Mouse (Mus musculus): ENCODE measurements around the gene Otc.

The Otc gene

DNA sequence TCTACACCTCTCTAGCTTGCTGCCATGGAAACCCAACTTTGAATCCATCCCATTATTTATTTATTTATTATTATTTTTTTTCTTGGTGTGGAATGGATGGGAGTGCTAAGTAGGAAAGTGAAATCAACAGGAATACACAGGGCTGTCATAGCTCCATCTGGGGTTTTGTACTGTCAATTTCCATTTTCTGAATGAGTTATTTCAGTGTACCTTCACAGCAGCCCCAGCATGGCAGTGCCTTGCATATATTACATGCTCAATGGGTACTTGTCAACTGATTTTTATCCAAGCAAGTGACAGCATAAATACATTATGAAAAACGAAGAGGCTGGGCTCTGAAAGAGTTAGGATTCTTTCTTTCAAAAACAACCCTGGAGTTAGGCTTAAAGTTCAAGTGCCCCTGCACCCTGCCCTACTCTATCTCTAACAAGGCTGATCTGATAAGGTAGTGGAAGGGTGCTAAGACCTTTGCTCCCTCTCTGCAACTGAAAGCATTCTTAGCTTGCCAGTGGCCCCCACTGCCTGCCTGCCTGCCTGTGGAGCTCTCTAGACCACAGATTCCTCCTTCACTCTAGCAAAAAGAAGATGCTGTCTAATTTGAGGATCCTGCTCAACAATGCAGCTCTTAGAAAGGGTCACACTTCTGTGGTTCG lies at the start of gene Otc:
Gene Otc, plus strand, starts transcription at position 454 of the 653 bp plus-strand sequence.
- peak; percentile 13 for DNase-seq (ENCODE audit: low spot score)

DNA sequence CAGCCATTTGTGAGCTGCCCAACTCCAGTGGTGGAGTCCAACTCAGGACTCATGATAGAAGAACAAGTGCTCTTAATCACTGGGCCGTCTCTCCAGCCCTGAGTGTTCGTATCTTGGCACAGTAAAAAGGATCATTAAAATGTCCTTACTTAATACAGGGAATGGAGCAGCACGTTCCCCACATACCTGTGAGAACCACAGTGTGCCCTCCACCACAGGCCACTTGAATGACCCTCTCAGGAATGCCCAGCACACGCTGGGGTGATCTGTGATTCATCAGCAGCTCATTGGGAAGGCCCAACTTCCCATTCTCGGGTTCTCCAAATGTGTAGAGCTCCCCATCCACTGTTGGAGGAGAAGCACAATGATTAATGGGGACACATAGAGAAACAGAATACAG lies 46.2 kb upstream of the Otc start:
- DNase-seq (ENCODE audit: low spot score), result no peak

DNA sequence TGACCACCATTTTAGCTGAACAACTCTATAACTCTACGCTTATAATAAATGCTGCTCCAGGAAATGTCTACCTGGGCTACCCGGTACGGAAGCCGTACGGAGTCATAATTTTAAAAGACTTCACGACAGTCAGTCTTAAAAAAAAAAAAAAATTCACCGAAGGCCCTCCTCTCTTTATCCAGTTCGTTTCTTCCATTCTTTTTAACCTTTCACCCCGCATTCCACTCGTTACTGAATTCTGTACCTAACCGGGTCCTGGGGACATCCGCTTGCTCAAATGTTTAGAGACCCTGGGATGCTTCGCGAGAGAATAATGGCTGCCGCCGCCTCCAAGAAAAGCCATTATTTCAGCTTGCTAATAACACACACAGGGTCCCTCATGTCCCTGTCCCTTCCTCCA lies 36.1 kb upstream of the Otc start:
- DNase-seq (ENCODE audit: low spot score), result peak; percentile 49

DNA sequence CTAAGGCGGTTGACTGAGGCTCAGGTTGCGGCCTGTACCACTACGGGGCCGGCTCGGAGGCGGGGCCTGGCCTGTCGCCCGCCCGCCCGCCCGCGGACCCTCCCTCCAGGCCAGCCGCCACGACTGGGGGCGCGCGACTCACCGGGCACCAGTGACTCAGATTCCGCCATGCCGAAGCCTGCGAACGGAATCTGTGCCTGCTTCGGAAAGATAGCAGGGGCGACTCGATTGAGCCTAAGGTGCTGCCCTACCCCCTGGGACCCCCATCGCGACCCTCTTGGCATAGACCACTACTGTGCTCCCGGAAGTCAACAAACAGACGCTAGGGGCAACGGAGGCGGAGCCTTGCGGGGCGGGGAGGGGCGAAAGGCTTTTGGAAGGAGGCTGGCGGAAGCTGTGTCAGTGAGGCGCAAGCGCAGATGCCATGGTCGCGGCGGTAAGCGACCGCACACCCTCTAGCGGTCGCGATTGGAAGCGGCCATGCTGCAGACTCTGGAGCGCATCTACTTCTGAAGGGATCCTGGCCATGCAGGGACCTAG lies 35.6 kb upstream of the Otc start, which contains the start of gene Rpgr:
Gene Rpgr, minus strand, starts transcription at position 511 of the 540 bp plus-strand sequence.
- DNase-seq (ENCODE audit: low spot score), result peak; percentile 90

DNA sequence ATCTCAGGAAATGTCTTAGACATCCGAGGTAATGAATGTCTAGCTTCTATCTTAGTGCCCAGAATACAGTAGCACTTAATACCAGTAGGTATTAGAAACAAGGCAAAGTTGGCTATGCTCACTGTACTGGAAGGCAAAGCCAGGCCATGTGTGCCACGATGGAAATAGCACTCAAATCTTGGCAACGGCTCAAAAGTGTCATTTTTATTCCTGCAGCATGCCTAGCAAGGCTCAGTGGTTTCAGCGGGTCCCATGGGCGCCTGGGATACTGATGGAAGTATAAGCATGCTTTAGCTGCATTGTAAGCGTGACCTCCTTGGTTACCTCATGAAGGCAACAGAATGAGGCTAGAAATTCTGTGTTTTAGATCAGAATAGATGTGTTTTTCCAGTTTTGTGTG lies 32.8 kb upstream of the Otc start:
- DNase-seq (ENCODE audit: low spot score), result no peak

DNA sequence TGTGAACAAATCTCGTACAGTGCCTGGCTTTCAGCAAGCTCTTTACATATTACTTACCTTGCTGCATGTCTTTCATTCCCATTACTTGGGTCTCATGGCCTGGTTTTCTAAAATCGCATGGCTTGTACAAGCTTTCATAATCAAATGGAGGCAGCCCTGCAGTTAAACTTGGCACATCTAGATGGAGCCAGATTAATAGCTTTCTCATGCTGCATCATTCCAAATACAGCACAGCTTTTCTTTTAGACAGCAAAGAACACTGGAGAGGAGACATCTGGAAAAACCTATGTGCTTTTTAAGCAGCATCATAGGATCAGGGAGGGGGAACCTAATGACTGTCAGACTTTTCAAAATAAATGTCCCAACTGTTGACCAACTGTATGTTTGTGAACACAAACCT lies 19.1 kb upstream of the Otc start:
- peak; percentile 7 for DNase-seq (ENCODE audit: low spot score)

DNA sequence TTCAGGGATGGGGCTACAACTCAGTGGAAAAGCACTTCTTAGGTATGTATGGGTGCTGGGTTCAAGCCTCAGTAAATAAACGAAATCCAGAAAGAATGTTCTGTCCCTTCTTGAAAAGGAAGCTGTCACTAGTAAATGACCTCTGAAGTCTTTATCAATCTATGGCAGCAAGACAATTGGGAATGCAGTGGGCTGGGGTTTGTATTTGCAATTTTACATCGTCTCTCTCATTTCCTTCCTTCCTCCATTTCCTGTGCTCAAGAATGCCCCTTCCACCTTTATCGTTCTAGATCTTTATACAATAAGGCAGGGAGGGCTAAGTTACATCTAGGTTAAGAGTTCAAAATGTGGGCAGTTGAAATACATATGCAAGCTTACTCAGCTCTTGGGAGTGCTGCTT lies 17.5 kb upstream of the Otc start:
- no peak for DNase-seq (ENCODE audit: low spot score)

DNA sequence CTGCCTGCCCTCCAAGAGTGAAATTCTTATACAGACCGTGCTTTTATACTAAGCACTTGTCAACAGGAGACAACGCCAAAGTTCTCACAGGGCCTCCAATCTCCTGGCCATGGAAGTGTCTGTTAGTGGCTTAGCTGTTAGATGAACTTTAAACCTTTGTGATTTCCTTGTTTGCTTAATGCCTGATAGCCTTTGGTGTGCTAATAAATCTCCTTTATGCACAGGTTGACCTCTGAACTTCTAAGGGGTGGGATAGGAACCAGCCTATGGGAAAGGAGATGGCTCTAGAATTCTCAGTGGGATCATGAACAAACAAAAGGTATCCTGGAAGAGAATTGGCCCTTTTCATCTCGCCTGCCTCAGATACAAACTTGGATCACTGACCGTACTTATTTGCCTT lies 12.6 kb upstream of the Otc start:
- no peak for DNase-seq (ENCODE audit: low spot score)

DNA sequence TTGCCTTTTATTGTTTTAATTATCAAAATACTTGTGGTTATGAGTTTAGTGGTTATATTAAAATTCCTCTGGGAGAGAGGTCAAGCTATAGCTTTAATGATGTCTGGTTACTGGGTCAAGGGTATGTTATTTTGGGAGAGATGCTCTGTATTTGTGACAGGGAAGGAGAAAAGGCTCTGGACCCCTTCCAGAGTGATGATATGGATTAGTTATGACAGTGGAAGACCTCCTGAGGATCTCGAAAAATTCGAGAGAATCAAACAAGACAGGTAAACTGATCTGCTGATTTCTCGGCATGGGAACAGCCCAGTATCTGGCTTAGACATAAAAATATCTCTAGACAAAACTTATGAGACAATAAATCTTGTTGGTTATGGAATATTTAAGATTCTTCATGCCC lies 8.2 kb upstream of the Otc start:
- DNase-seq (ENCODE audit: low spot score), result no peak

DNA sequence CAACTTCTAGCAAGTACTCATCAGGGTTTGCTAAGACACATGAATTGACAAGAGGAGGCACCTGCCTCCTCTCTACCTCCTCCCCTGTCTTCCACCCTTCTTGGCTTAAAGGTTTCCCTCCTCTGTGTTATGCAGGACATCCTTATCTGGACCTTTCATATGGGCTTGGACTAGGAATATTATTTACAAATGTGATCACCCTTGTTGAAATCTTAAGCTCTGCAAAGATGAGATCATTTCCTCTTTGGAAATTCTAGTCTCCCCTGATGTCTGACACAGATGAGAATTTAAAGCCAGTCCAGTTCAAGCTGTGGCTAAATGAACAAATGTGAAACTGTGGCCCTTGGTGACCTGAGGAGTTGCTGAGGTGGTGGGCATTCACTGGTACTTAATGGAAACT lies 748 bp upstream of the Otc start:
- no peak for DNase-seq (ENCODE audit: low spot score)

DNA sequence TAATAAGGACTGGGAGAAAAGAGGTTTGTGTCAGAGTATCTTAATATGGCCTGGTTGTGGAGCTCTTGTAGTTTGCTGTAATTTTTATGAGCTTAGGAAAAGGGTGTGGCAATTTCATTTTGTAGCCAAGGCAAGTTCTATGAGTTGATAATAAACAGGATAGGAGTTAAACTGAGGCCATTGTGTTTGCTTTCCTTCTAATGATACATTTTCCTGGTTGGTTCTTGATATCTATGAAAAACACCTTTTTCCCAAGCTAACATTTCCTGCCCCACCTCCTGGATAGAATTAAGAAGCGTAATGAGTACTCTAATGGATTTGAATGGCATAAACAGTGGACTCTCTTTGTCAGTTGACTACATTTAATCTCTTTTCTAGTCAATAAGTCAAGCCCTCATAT lies 5.7 kb downstream of the Otc start:
- no peak for DNase-seq (ENCODE audit: low spot score)

DNA sequence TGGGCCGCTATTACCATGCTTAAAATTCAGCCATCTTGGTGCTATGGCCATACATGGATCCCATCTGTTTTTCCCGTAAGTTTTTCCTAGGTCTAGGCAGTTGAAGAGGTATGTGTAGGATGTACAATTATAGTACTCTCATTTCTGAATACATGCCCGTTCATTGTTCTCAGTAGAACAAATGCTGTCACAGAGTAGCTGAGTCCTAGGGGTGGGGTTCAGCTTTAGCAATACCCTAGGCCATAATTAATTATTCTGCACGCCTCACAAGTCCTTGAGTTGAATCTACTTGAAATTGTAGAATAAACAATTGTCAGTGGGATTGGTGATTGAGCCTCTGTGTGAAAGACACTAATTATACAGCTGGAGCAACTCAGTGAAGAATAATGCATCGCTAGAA lies 6.2 kb downstream of the Otc start:
- no peak for DNase-seq (ENCODE audit: low spot score)

DNA sequence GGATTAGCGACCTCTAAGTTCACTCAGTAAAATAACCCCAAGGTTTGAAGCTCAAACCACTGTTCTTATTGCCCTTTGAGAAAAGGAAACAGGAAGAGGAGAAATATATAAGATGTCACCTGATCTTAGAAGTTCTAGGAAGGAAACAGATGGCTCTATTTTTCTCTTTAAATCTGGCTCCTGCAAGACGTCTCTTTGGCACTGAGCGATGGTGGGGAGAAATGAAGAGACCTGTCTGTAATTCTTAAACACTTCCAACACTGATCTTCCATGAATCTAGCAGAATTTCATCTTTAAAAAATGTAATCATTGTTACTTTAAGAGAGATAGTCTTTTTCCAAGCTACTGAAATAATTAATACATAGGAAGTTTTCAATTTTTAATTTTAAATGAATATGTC lies 16.2 kb downstream of the Otc start:
- no peak for DNase-seq (ENCODE audit: low spot score)

DNA sequence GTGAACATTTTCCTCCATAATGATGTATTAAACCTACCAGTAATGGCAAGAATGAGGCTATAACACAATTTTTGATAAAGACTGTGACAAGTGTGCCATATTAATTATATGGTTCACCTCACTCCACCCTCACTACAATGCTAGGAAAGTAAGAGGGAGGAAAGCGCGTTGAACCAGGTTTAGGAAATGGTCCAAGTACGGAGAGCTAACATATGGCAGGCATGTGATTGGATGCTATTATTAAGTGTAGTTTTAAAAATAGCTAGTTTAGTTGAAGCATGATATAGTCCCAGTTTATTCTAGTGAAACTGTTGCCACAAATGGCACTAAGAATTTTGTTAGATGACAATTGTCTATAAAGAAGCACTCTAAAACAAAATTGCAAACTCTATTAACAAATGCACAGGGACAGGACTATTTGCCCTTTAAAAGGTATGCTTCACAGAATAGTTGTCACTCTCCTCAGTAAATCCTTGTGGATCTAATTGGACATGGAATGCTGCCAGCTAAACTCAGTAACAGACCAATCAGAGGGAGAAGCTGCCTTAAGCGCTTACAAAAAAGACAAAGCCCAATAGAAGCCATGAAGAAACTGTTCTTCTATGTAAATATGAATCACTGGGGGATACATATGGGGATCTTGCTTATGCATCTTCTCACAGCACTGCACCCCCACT lies 16.8 kb downstream of the Otc start:
- no peak for DNase-seq (ENCODE audit: low spot score)

DNA sequence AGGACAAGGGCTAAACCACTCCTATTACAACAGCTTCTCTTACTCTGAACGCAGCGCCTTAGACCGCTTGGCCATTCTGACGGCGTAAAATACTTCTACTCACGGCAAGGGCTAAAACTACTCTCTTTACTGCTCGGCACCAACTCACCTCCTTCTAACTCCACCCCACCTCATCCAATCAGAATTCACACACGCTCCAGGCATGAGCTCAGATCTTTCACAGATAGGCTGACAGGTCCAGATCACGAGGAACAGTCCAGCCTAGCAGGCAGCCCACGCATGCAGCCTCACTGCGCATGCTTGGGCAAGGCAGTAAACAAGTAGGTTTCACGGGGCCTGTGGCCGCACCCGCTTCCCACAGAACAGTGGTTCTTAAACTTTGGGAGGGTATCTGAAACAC lies 45.2 kb downstream of the Otc start:
- DNase-seq (ENCODE audit: low spot score), result no peak

DNA sequence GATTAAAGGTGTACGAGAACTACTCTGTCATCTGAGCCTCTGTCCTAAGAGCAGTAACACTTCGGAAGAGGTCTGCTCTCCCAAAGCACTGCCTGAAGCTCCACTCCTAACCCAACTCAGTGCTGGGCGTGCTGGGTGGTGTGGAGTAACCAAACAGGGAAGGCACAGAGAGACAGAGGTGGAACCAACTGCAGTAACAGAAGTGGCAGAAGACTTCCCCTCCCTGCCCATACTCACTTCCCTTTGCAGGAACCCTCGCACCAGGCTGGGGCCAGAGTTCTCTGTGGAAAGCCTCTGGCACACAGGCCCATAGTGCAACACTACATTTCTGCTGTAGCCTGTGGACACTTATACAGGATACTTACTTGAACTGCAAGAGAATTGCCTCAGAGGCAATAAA lies 66.1 kb downstream of the Otc start:
- DNase-seq (ENCODE audit: low spot score), result no peak

DNA sequence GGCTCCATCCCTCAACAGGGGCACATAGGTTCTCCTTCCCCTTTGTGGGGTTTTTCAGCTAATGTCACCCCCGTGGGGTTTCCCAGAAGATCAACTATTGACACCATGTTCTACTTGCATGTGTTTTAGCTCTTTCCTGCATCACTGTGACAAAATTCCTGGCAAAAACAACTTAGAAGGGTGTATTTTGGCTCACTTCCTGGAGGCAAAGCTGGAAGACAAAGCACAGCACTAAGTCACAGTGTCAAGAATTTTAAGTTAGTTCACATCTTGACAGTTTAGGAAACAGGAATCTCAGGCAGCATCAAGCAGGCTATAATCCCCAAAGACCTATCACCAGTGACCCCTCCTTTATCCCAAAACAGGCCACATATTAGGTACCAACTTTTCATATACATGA lies 78.1 kb downstream of the Otc start:
- no peak for DNase-seq (ENCODE audit: low spot score)

DNA sequence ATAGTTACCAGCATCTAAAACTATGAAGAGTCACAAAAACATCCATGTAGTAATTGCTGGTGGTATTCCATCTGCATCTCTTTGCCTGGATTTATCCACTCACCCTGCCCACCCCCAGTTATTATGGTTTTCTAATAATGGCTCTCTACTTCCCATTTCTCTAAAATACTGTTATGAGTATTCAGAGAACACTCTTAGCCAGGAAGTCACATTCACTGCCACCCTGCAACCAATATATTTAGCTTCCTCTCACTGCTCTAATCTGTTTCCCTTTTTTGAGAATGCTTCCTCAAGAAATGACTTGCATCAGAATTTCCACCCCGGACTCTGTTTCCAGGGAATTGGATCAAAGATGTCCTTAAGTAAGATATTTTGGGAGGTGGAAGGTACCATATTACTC lies 79.6 kb downstream of the Otc start:
- DNase-seq (ENCODE audit: low spot score), result no peak

DNA sequence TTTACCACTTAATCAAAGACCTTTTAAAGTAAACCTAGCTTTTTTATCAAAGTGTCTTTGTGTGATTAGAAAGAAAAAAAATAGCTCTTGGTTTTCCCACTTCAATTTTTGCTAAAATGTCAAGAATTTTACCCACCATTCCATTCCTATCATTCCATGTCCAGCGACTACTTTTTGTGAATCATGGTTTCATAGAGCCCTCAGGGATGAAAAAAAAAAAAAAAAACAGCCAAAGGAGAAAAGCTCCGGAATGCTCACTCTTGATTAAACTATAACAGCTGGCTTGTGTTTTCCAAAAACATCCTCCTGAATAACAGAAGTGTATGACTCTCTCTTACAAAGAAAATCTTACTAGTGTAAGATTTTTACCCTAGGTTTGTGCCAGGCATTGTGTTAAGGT lies 84.7 kb downstream of the Otc start:
- no peak for DNase-seq (ENCODE audit: low spot score)

DNA sequence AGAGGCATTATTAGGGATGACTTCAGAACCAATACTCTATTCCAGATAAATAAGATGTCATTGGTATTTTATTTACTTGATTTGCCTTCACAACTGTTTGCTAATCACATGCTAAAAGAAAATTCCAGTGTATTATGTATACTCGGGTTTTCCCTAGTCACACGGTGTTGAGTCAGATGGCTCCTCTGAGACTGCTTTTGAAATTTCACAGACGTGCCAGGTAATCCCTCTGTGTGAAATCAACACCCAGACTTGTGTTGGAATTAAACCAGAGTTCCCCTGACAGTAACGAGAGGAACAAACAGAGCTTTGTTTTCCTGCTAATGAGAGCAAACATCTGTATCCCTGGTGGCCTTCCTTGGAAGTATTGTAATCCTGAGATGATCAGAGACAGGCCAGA lies 103.8 kb downstream of the Otc start:
- no peak for DNase-seq (ENCODE audit: low spot score)
